Mouse (Mus musculus): ENCODE measurements around the gene Ctnnbip1. TPM values are rescaled to one million over a fixed set of nuclear protein-coding genes. Genes with fewer than 3 reads are reported as not detected.

Gene Ctnnbip1
- polyA plus RNA-seq, 1 experiment: 0.18 TPM

DNA sequence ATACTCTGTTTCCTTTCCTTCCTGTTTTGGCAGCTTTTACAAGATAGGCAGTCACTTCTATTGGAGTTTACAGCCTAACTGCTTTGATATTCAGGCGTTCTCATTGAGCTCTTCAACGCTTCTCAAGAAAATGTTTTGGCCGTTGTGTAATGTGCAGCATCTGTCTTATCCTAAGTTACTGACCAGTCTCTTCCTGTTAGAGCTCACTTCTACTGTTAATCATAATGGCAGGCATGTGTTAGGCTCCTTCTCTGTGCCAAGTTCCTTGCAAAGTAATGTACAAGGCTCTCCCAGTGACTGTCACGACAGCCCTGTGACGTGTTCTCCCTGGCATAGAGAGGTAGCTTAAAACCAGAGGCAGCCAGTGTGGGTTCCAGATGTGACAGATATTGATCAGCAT, 33.7 kb downstream of the Ctnnbip1 start:
- H3K27me3 ChIP-seq (ENCODE audit: control insufficient read depth): no peaks in the 10 kb centered on the region
- peaks cover 18% of the 10 kb centered on the region for H3K4me1 ChIP-seq (ENCODE audit: control insufficient read depth)

DNA sequence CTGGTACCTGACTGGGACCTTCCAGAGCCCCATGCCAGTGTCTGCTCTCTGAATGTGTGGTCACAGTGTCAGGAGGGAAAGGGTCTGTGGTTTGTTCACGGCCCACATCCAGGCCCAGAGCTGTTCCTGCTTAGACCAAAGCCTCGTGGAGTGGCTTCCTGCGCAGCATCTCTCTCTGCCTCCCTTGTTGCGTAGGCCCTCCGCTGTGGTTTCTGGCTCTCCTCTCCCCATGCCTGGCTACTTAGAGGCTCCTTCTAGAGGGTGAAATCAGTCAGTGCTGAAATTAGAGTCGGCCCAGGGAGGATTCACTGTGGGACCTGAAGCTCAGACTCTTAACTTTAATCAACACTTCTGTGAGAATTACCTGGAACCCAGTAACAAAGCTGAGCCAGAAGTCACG, 35.8 kb downstream of the Ctnnbip1 start:
- TF ChIP-seq GATA1 (IDR thresholded peaks at IDR 0.05; ENCODE audit: low read length) (no peak), TAL1 (IDR thresholded peaks at IDR 0.05; ENCODE audit: low read length) (no peak)
- Histone ChIP-seq H3K36me3 (ENCODE audit: control insufficient read depth) (no peaks in the 10 kb centered on the region), H3K9me3 (ENCODE audit: control insufficient read depth, low read length) (no peaks in the 10 kb centered on the region), H3K27me3 (ENCODE audit: control insufficient read depth) (no peaks in the 10 kb centered on the region), H3K4me3 (replicated peaks) (no peak overlapping the region), H3K4me1 (ENCODE audit: control insufficient read depth) (peaks cover 3% of the 10 kb centered on the region)

More for the DNA sequence above, 33.7 kb downstream of the Ctnnbip1 start:
- H3K4me3 ChIP-seq (replicated peaks): no peak overlapping the region
- H3K36me3 ChIP-seq (ENCODE audit: control insufficient read depth): no peaks in the 10 kb centered on the region
- H3K9me3 ChIP-seq (ENCODE audit: control insufficient read depth, low read length): no peaks in the 10 kb centered on the region
- TF ChIP-seq TAL1 (IDR thresholded peaks at IDR 0.05; ENCODE audit: low read length) (no peak), GATA1 (IDR thresholded peaks at IDR 0.05; ENCODE audit: low read length) (no peak)

GRCm38 (mm10) chr4:149556111-149556510, 38.1 kb downstream of the Ctnnbip1 start:
- H3K9me3 ChIP-seq (ENCODE audit: control insufficient read depth, low read length): no peaks in the 10 kb centered on the region
- no peaks in the 10 kb centered on the region for H3K27me3 ChIP-seq (ENCODE audit: control insufficient read depth)
- H3K36me3 ChIP-seq (ENCODE audit: control insufficient read depth): no peaks in the 10 kb centered on the region
- H3K4me3 ChIP-seq (replicated peaks): no peak overlapping the region
- H3K4me1 ChIP-seq (ENCODE audit: control insufficient read depth): no peaks in the 10 kb centered on the region
- TF ChIP-seq TAL1 (IDR thresholded peaks at IDR 0.05; ENCODE audit: low read length) (no peak), GATA1 (IDR thresholded peaks at IDR 0.05; ENCODE audit: low read length) (no peak)

DNA sequence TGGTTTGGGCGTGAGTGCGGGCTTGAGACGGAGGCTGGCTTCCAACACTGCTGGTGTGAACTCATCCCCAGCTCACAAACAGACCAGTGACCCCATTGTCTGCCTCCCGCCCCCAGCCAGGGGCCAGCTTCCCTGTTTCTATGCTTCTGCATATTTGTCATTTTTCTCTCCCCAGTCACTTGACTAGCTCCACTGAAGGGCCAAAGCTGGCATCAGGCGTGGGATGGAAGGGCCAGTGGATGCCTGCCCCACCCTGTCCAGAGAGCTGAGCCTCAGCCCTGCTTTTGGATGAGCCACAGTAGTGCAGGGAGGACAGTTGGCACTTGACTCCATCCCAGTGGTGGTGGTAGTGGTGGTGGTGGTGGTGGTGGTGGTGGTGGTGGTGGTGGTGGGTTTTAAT, 39.9 kb downstream of the Ctnnbip1 start:
- Histone ChIP-seq H3K9me3 (ENCODE audit: control insufficient read depth, low read length) (no peaks in the 10 kb centered on the region), H3K4me3 (replicated peaks) (no peak overlapping the region), H3K4me1 (ENCODE audit: control insufficient read depth) (no peaks in the 10 kb centered on the region), H3K36me3 (ENCODE audit: control insufficient read depth) (no peaks in the 10 kb centered on the region), H3K27me3 (ENCODE audit: control insufficient read depth) (no peaks in the 10 kb centered on the region)
- TF ChIP-seq GATA1 (IDR thresholded peaks at IDR 0.05; ENCODE audit: low read length) (no peak), TAL1 (IDR thresholded peaks at IDR 0.05; ENCODE audit: low read length) (no peak)

- TF ChIP-seq TAL1 (IDR thresholded peaks at IDR 0.05; ENCODE audit: low read length) (no peak), GATA1 (IDR thresholded peaks at IDR 0.05; ENCODE audit: low read length) (no peak)
- H3K9me3 ChIP-seq (ENCODE audit: control insufficient read depth, low read length): no peaks in the 10 kb centered on the region
These were observed 40.4 kb downstream of the Ctnnbip1 start for GRCm38 (mm10) chr4:149558389-149558788.

GRCm38 (mm10) chr4:149561392-149561791, 43.4 kb downstream of the Ctnnbip1 start:
- no peak for TF ChIP-seq TAL1 (IDR thresholded peaks at IDR 0.05; ENCODE audit: low read length)
- no peak for TF ChIP-seq GATA1 (IDR thresholded peaks at IDR 0.05; ENCODE audit: low read length)
- Histone ChIP-seq H3K4me3 (replicated peaks) (no peak overlapping the region), H3K9me3 (ENCODE audit: control insufficient read depth, low read length) (no peaks in the 10 kb centered on the region), H3K4me1 (ENCODE audit: control insufficient read depth) (no peaks in the 10 kb centered on the region), H3K27me3 (ENCODE audit: control insufficient read depth) (no peaks in the 10 kb centered on the region), H3K36me3 (ENCODE audit: control insufficient read depth) (no peaks in the 10 kb centered on the region)

More at GRCm38 (mm10) chr4:149558389-149558788, 40.4 kb downstream of the Ctnnbip1 start:
- H3K4me1 ChIP-seq (ENCODE audit: control insufficient read depth): no peaks in the 10 kb centered on the region
- no peaks in the 10 kb centered on the region for H3K27me3 ChIP-seq (ENCODE audit: control insufficient read depth)
- no peaks in the 10 kb centered on the region for H3K36me3 ChIP-seq (ENCODE audit: control insufficient read depth)
- no peak overlapping the region for H3K4me3 ChIP-seq (replicated peaks)

DNA sequence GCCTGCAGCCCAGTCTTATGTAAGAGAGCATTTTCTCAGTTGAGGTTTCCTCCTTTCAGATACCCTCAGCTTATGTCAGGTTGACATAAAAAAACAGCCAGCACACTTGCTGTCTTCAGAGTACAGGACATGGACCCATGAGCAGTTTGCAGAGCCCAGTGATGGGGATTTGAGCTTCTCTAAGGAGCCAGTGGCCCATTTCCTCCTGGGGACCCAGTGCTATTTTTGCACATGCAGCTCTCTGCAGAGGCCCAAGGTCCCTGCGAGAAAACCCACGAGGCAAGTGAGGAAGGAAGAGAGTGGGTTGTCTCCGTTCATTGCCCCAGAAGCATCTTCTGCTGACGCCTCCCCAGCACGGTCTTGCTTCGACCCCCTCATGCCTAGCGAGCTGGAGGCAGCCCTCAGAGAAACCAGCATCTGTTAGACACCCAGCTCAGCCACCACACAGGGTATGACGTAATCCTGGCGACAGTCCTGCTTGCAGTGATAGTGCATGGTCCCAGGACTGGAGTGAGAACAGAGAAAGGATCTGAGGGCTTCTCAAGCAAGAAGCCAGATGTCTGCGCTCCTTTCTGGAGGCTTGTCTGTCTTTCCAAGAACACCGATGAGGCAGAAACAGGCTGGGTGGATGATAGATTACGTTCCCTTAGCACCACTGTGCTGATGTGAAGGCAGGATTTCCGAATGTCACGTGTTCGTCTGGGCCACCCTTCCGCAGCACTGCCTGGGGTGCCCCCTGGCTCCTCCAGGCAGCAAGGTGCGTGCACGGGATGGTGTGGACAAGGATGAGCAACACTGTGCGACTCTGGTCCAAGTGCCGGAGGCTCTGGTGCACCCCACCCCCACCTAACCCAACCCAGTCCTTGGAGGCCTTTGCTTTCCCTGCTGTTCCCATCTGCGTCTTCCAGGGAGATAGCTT, 44.2 kb downstream of the Ctnnbip1 start:
- no peaks in the 10 kb centered on the region for H3K4me1 ChIP-seq (ENCODE audit: control insufficient read depth)
- H3K9me3 ChIP-seq (ENCODE audit: control insufficient read depth, low read length): no peaks in the 10 kb centered on the region
- no peaks in the 10 kb centered on the region for H3K27me3 ChIP-seq (ENCODE audit: control insufficient read depth)
- no peaks in the 10 kb centered on the region for H3K36me3 ChIP-seq (ENCODE audit: control insufficient read depth)
- TF ChIP-seq GATA1 (IDR thresholded peaks at IDR 0.05; ENCODE audit: low read length) (no peak), TAL1 (IDR thresholded peaks at IDR 0.05; ENCODE audit: low read length) (no peak)
- no peak overlapping the region for H3K4me3 ChIP-seq (replicated peaks)

- no peaks in the 10 kb centered on the region for H3K27me3 ChIP-seq (ENCODE audit: control insufficient read depth)
- no peak overlapping the region for H3K4me3 ChIP-seq (replicated peaks)
- H3K9me3 ChIP-seq (ENCODE audit: control insufficient read depth, low read length): no peaks in the 10 kb centered on the region
- H3K36me3 ChIP-seq (ENCODE audit: control insufficient read depth): no peaks in the 10 kb centered on the region
- peaks cover 6% of the 10 kb centered on the region for H3K4me1 ChIP-seq (ENCODE audit: control insufficient read depth)
- TF ChIP-seq GATA1 (IDR thresholded peaks at IDR 0.05; ENCODE audit: low read length) (no peak), TAL1 (IDR thresholded peaks at IDR 0.05; ENCODE audit: low read length) (no peak)
These were observed 44.9 kb downstream of the Ctnnbip1 start for GRCm38 (mm10) chr4:149562905-149563347.

DNA sequence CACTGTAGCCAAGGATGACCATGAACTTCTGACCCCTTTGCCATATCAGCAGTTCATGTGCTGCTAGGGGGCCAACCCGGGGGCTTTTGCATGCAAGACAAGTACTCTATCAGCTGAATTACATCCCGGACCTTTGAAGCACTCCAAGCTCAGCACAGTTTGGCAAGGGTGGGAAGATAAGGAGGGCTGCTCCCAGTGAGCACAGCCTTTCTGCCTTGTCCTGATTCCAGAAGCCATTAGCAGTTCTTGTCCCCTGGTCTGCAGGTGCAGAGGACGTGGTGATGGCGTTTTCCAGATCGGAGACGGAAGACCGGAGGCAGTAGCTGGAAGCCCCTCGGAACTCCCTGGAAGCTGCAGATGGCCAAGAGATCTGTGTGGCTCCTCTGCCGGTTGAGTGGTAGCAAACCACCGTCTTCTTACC, 45.9 kb downstream of the Ctnnbip1 start:
- no peak for TF ChIP-seq TAL1 (IDR thresholded peaks at IDR 0.05; ENCODE audit: low read length)
- no peak for TF ChIP-seq GATA1 (IDR thresholded peaks at IDR 0.05; ENCODE audit: low read length)

More for the DNA sequence above, 45.9 kb downstream of the Ctnnbip1 start:
- Histone ChIP-seq H3K36me3 (ENCODE audit: control insufficient read depth) (no peaks in the 10 kb centered on the region), H3K4me3 (replicated peaks) (no peak overlapping the region), H3K27me3 (ENCODE audit: control insufficient read depth) (no peaks in the 10 kb centered on the region), H3K9me3 (ENCODE audit: control insufficient read depth, low read length) (no peaks in the 10 kb centered on the region), H3K4me1 (ENCODE audit: control insufficient read depth) (peaks cover 12% of the 10 kb centered on the region)
